Mouse (Mus musculus) liver, embryonic 14.5 days (tissue): ENCODE data around the gene Ebf1.

ENCODE experiments used
- CTCF ChIP-seq: IDR thresholded peaks from 2 replicates; pipeline ENCODE4 v1.5.1; 2016; ENCODE audit warnings: antibody characterized with exemption, low read depth, control low read depth
- EP300 ChIP-seq: IDR thresholded peaks from 2 replicates; pipeline ENCODE4 v1.6.1; 2016; ENCODE audit warnings: antibody characterized with exemption, low read depth

GRCm38 (mm10) chr11:44741042-44741491 is 124.0 kb downstream of the Ebf1 start:
- TF ChIP-seq CTCF, result no peak
- no peak for TF ChIP-seq EP300
